Mouse (Mus musculus) ES-E14 (cell line): ENCODE results near the gene 1700001P01Rik. TPM values are rescaled to one million over a fixed set of nuclear protein-coding genes. Genes with fewer than 3 reads are reported as not detected.
A peak's percentile ranks its signal among the peaks of the same experiment; 100 is the strongest.

ENCODE experiments used
- DNase-seq: peaks from one replicate; pipeline ENCODE4 v3.0.0-alpha.2; 2013; ENCODE audit warnings: low read depth, low spot score
- H3K27ac ChIP-seq: 2 replicates; pipeline ENCODE4 v1.5.1; 2012; ENCODE audit warnings: low read depth, mild to moderate bottlenecking, low read length, moderate library complexity, mixed read lengths; ENCODE audit not compliant: poor library complexity, insufficient read depth, severe bottlenecking
- H3K36me3 ChIP-seq: 2 replicates; pipeline ENCODE4 v1.6.1; 2012; ENCODE audit warnings: mild to moderate bottlenecking, low read length, moderate library complexity, mixed read lengths; ENCODE audit not compliant: control insufficient read depth, poor library complexity, insufficient read depth, severe bottlenecking
- H3K4me1 ChIP-seq, 2 experiments: fragments of 150-350 bp in 1 of 2; sonication (generic) in 1 of 2; 2 replicates each; pipeline ENCODE4 v1.6.1; 2012; ENCODE audit warnings: low read length in 2 of 2, mild to moderate bottlenecking in 1 of 2, mixed read lengths in 1 of 2; ENCODE audit not compliant: control insufficient read depth in 2 of 2, insufficient read depth in 2 of 2, poor library complexity in 1 of 2
- H3K4me3 ChIP-seq, 2 experiments: fragments of 150-350 bp in 1 of 2; sonication (generic) in 1 of 2; 2 replicates each; pipeline ENCODE4 v1.5.1; 2012; ENCODE audit warnings: low read length in 2 of 2, low read depth in 1 of 2, mild to moderate bottlenecking in 1 of 2, mixed read lengths in 1 of 2; ENCODE audit not compliant: insufficient read depth in 1 of 2, poor library complexity in 1 of 2, severe bottlenecking in 1 of 2
- H3K9ac ChIP-seq: 2 replicates; pipeline ENCODE4 v1.6.1; 2012; ENCODE audit warnings: low read depth, mild to moderate bottlenecking, low read length, mixed read lengths; ENCODE audit not compliant: poor library complexity, insufficient read depth, severe bottlenecking
- H3K9me3 ChIP-seq: fragments of 150-350 bp; sonication (generic); 2 replicates; pipeline ENCODE4 v1.6.1; 2012; ENCODE audit warnings: low read depth, mild to moderate bottlenecking, low read length; ENCODE audit not compliant: control insufficient read depth, insufficient read depth
- CHD2 ChIP-seq: IDR thresholded peaks from 2 replicates; pipeline ENCODE4 v1.6.1; 2014; ENCODE audit warnings: mild to moderate bottlenecking, low read depth, low read length, inconsistent platforms
- HCFC1 ChIP-seq: IDR thresholded peaks from 2 replicates; pipeline ENCODE4 v1.6.1; 2012; ENCODE audit warnings: low read length, inconsistent platforms, borderline replicate concordance; ENCODE audit not compliant: insufficient read depth
- MAFK ChIP-seq: IDR thresholded peaks from 2 replicates; pipeline ENCODE4 v1.6.1; 2014; ENCODE audit warnings: mild to moderate bottlenecking, low read depth, low read length, inconsistent platforms; ENCODE audit not compliant: insufficient read depth
- ZC3H11A ChIP-seq: IDR thresholded peaks from 2 replicates; pipeline ENCODE4 v1.6.1; 2012; ENCODE audit warnings: low read depth, mild to moderate bottlenecking, inconsistent platforms, low read length, borderline replicate concordance
- ZNF384 ChIP-seq: IDR thresholded peaks from 2 replicates; pipeline ENCODE4 v1.6.1; 2012; ENCODE audit warnings: low read depth, low read length, inconsistent platforms
- in situ Hi-C, 2 experiments: fragments of 600-800 bp; cut with MboI; formaldehyde crosslinking; loops; one replicate each; pipeline ENCODE4 v1.15.1; 2025; ENCODE audit warnings: low sequenced_read_pairs in 2 of 2, inconsistent platforms in 1 of 2; ENCODE audit not compliant: unreplicated experiment in 2 of 2
- total RNA-seq: library from RNA; depleted of rRNA; stranded (reverse); fragments of 300-350 nt; gene quantifications from 2 replicates; pipeline ENCODE4 v1.2.3, GENCODE M21; 2012

The 1700001P01Rik gene
- total RNA-seq, 1 experiment: 2.3 TPM

- in situ Hi-C loops: no loop called here
- peak overlapping the region; percentile 93 to 96 for H3K4me3 ChIP-seq
- peaks cover 12 to 15% of the 10 kb centered on the region in 2 experiments; a peak in 3 of 4 replicates for H3K4me1 ChIP-seq
- H3K9me3 ChIP-seq: no peaks in the 10 kb centered on the region
- no peak for DNase-seq
- TF ChIP-seq ZNF384 (no peak), MAFK (no peak), ZC3H11A (no peak), CHD2 (no peak)
- H3K9ac ChIP-seq: peak overlapping the region; percentile 84
- H3K36me3 ChIP-seq: no peaks in the 10 kb centered on the region; the same call in 1 of the 2 replicates
- H3K27ac ChIP-seq: peak overlapping the region; percentile 86
These were observed 24.4 kb upstream of the 1700001P01Rik start for GRCm38 (mm10) chr11:97799994-97800690.

GRCm38 (mm10) chr11:97799146-97799993 lies 23.7 kb upstream of the 1700001P01Rik start:
- Histone ChIP-seq H3K9ac (peak overlapping the region; percentile 83), H3K9me3 (no peaks in the 10 kb centered on the region), H3K36me3 (no peaks in the 10 kb centered on the region; the same call in 1 of the 2 replicates), H3K27ac (peak overlapping the region; percentile 86), H3K4me3 (peak overlapping the region; percentile 93 to 96), H3K4me1 (peaks cover 9 to 12% of the 10 kb centered on the region in 2 experiments; a peak in 3 of 4 replicates)
- no peak for DNase-seq
- in situ Hi-C loops: no loop called here
- no peak for TF ChIP-seq ZC3H11A
- peak; percentile 24; the same call in 1 of the 2 replicates for TF ChIP-seq HCFC1
- TF ChIP-seq ZNF384: no peak

GRCm38 (mm10) chr11:97798782-97799145 lies 23.0 kb upstream of the 1700001P01Rik start, which contains the start of gene Lasp1:
Lasp1 (plus strand) TSS chr11:97799000.
- no peaks in the 10 kb centered on the region for H3K9me3 ChIP-seq
- H3K9ac ChIP-seq: peak within 1 kb of the TSS; percentile 83
- TF ChIP-seq HCFC1 (no peak), CHD2 (no peak), ZC3H11A (no peak)
- H3K4me1 ChIP-seq: peaks cover 12 to 16% of the 10 kb centered on the region in 2 experiments
- in situ Hi-C loops: no loop called here
- no peaks in the 10 kb centered on the region; the same call in 1 of the 2 replicates for H3K36me3 ChIP-seq
- DNase-seq: peak; percentile 75
- H3K4me3 ChIP-seq: peak within 1 kb of the TSS; percentile 93 to 96
- H3K27ac ChIP-seq: peak within 1 kb of the TSS; percentile 86

DNA sequence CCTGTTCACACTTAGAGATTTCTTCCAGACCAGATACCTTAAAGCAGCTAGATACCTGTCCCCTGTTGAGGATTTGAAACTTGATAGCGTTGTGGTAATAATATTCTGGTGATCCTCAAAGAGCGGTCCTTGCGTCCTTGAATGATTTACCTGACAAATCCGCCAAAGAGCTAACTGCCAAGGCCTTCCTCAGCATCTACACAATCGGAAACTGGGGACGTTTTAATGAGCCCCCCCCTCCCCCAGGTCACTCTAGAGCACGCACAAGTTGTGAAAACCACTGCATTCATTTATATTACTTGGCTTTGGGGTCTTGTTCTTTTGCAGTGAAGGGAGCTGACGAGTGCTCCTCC lies 22.3 kb upstream of the 1700001P01Rik start:
- no peak for TF ChIP-seq ZC3H11A
- no peak for TF ChIP-seq CHD2
- no peak for TF ChIP-seq MAFK
- TF ChIP-seq ZNF384: no peak
- TF ChIP-seq HCFC1: no peak
- H3K4me1 ChIP-seq: peaks cover 13 to 16% of the 10 kb centered on the region in 2 experiments
- in situ Hi-C loops: no loop called here
- no peak overlapping the region; the same call in 1 of the 2 replicates for H3K9ac ChIP-seq
- no peak for DNase-seq
- peak overlapping the region in 1 of 2 experiments; percentile 96; a peak in 1 of 4 replicates for H3K4me3 ChIP-seq
- H3K36me3 ChIP-seq: no peaks in the 10 kb centered on the region; the same call in 1 of the 2 replicates
- H3K27ac ChIP-seq: no peak overlapping the region; the same call in 1 of the 2 replicates
- H3K9me3 ChIP-seq: no peaks in the 10 kb centered on the region
